Mouse (Mus musculus): ENCODE measurements around the gene Dclre1c. TPM values are rescaled to one million over a fixed set of nuclear protein-coding genes. Genes with fewer than 3 reads are reported as not detected.
"Not testable (repeated sequence)": the region's sequence is repeated elsewhere in the genome, so short reads cannot be mapped to it uniquely, and the experiment has no call there.

Gene Dclre1c
- total RNA-seq (2021) = 1 to 10 TPM; 3.3 to 5.3 TPM

GRCm38 (mm10) chr2:3423841-3424578 lies at the start of gene Dclre1c:
Gene Dclre1c (plus strand): TSS chr2:3424131.
- DNase-seq = peak; percentile 83 to 85
- intact Hi-C loops (cut with DNase I) = loop anchor here (2.0 to 5.0 kb wide), 3 partner anchors 51 to 142 kb away; partner anchors contain the start of genes Cdnf, Gm45902, Hspa14 and Nmt2

- DNase-seq = no peak
- intact Hi-C loops (cut with DNase I) = no loop called here
These were observed 36.6 kb upstream of the Dclre1c start for GRCm38 (mm10) chr2:3387105-3387860.

- intact Hi-C loops (cut with DNase I) = no loop called here
- no peak for DNase-seq
These were observed 32.0 kb upstream of the Dclre1c start for GRCm38 (mm10) chr2:3391945-3392344.

GRCm38 (mm10) chr2:3397110-3397509 lies 26.8 kb upstream of the Dclre1c start, which contains the start of gene Olah:
Gene Olah (minus strand): TSS chr2:3397210.
- intact Hi-C loops (cut with DNase I); DNase-seq: not testable (repeated sequence)

- intact Hi-C loops (cut with DNase I) = no loop called here
- no peak for DNase-seq
These were observed 17.9 kb upstream of the Dclre1c start for GRCm38 (mm10) chr2:3405981-3406380.

- intact Hi-C loops (cut with DNase I) = no loop called here
- DNase-seq = no peak
These were observed 16.2 kb upstream of the Dclre1c start for GRCm38 (mm10) chr2:3407756-3408155.

GRCm38 (mm10) chr2:3414241-3414640 lies 9.7 kb upstream of the Dclre1c start:
- DNase-seq = peak; percentile 22 to 59
- intact Hi-C loops (cut with DNase I) = loop anchor here (2.0 to 10.0 kb wide), 2 partner anchors 299 to 325 kb away; partner anchors contain the start of gene Fam171a1

GRCm38 (mm10) chr2:3415676-3416075 lies 8.3 kb upstream of the Dclre1c start:
- intact Hi-C loops (cut with DNase I) = loop anchor here (2.0 to 10.0 kb wide), 3 partner anchors 83 to 327 kb away; partner anchors contain the start of genes Fam171a1 and Rpp38
- no peak for DNase-seq

GRCm38 (mm10) chr2:3418883-3419431 lies 5.0 kb upstream of the Dclre1c start:
- DNase-seq = peak; percentile 95 to 96
- intact Hi-C loops (cut with DNase I) = loop anchor here (5.0 to 10.0 kb wide), 2 partner anchors 87 to 304 kb away; partner anchors contain the start of genes Fam171a1 and Rpp38

GRCm38 (mm10) chr2:3420157-3420556 lies 3.8 kb upstream of the Dclre1c start:
- no peak for DNase-seq
- intact Hi-C loops (cut with DNase I) = loop anchor here (5.0 kb wide), 2 partner anchors 92 to 138 kb away; partner anchors contain the start of genes Cdnf, Gm45902, Hspa14 and Nmt2

GRCm38 (mm10) chr2:3422548-3422947 lies 1.4 kb upstream of the Dclre1c start, which contains the start of gene Meig1:
Gene Meig1 (minus strand): TSS chr2:3422648.
- intact Hi-C loops (cut with DNase I) = loop anchor here (5.0 kb wide), 2 partner anchors 90 to 140 kb away; partner anchors contain the start of genes Cdnf, Gm45902, Hspa14 and Nmt2
- DNase-seq = no peak

GRCm38 (mm10) chr2:3424579-3424910 lies 614 bp downstream of the Dclre1c start:
- intact Hi-C loops (cut with DNase I) = loop anchor here (2.0 to 5.0 kb wide), 3 partner anchors 50 to 142 kb away; partner anchors contain the start of genes Cdnf, Gm45902, Hspa14 and Nmt2

GRCm38 (mm10) chr2:3430956-3431355 lies 7.0 kb downstream of the Dclre1c start:
- no peak for DNase-seq
- intact Hi-C loops (cut with DNase I) = no loop called here

More at GRCm38 (mm10) chr2:3424579-3424910, 614 bp downstream of the Dclre1c start:
- no peak for DNase-seq

GRCm38 (mm10) chr2:3435369-3436061 lies 11.6 kb downstream of the Dclre1c start:
- intact Hi-C loops (cut with DNase I) = no loop called here
- DNase-seq = no peak

GRCm38 (mm10) chr2:3437956-3438355 lies 14.0 kb downstream of the Dclre1c start:
- DNase-seq = no peak
- intact Hi-C loops (cut with DNase I) = no loop called here

GRCm38 (mm10) chr2:3444206-3444605 lies 20.3 kb downstream of the Dclre1c start:
- DNase-seq = no peak
- intact Hi-C loops (cut with DNase I) = no loop called here

- no peak for DNase-seq
- intact Hi-C loops (cut with DNase I) = no loop called here
These were observed 22.1 kb downstream of the Dclre1c start for GRCm38 (mm10) chr2:3445984-3446383.

- intact Hi-C loops (cut with DNase I) = no loop called here
These were observed 25.5 kb downstream of the Dclre1c start for GRCm38 (mm10) chr2:3449431-3449830.

GRCm38 (mm10) chr2:3453096-3453495 lies 29.2 kb downstream of the Dclre1c start:
- DNase-seq = no peak
- intact Hi-C loops (cut with DNase I) = no loop called here

More at GRCm38 (mm10) chr2:3449431-3449830, 25.5 kb downstream of the Dclre1c start:
- DNase-seq = no peak

- intact Hi-C loops (cut with DNase I) = no loop called here
- DNase-seq = no peak
These were observed 32.7 kb downstream of the Dclre1c start for GRCm38 (mm10) chr2:3456590-3456989.
